Mouse (Mus musculus): ENCODE measurements around the gene Fam84b. TPM values are rescaled to one million over a fixed set of nuclear protein-coding genes. Genes with fewer than 3 reads are reported as not detected.

Gene Fam84b
- 13.6 and 15.3 TPM in 2 replicates for polyA plus RNA-seq (2015; fragmentation: Nextera tagmentation; extraction: Ambion mirVana)

GRCm38 (mm10) chr15:60853231-60853999, at the start of gene Fam84b:
Fam84b (minus strand) TSS chr15:60853778.
- H3K9ac ChIP-seq (ENCODE audit: low read length), result no peak within 1 kb of the TSS
- H3K36me3 ChIP-seq (ENCODE audit: control insufficient read depth, insufficient read depth, low read length), result no peaks in the 10 kb centered on the region
- peak within 1 kb of the TSS; percentile 23; the same call in 1 of the 2 replicates for H3K4me2 ChIP-seq (replicated peaks; ENCODE audit: low read depth)
- H3K27ac ChIP-seq (replicated peaks), result peak within 1 kb of the TSS; percentile 6; the same call in 1 of the 2 replicates
- no peaks in the 10 kb centered on the region for H3K27me3 ChIP-seq (ENCODE audit: control insufficient read depth, insufficient read depth, low read length)
- no peaks in the 10 kb centered on the region for H3K9me3 ChIP-seq (ENCODE audit: control insufficient read depth, low read length)
- ATAC-seq (ENCODE audit: low FRiP score, low TSS enrichment) (peak; percentile 74), DNase-seq (ENCODE audit: low spot score) (peak; percentile 51)
- no peak within 1 kb of the TSS for H3K4me3 ChIP-seq (ENCODE audit: low read depth, low read length)
- H3K4me1 ChIP-seq (replicated peaks; ENCODE audit: control insufficient read depth, insufficient read depth), result no peaks in the 10 kb centered on the region
- 22% methylated on average over 17 of the region's 17 CpGs for WGBS
- peak; percentile 28; the same call in 1 of the 2 replicates for TF ChIP-seq CTCF (IDR thresholded peaks at IDR 0.05; ENCODE audit: low read depth)
- TF ChIP-seq EP300 (optimal IDR thresholded peaks at IDR 0.05), result no peak

GRCm38 (mm10) chr15:60898187-60898965, 44.8 kb upstream of the Fam84b start:
- TF ChIP-seq EP300 (optimal IDR thresholded peaks at IDR 0.05) (no peak), CTCF (IDR thresholded peaks at IDR 0.05; ENCODE audit: low read depth) (no peak)
- Histone ChIP-seq H3K4me1 (replicated peaks; ENCODE audit: control insufficient read depth, insufficient read depth) (no peaks in the 10 kb centered on the region), H3K9me3 (ENCODE audit: control insufficient read depth, low read length) (no peaks in the 10 kb centered on the region), H3K9ac (ENCODE audit: low read length) (no peak overlapping the region), H3K36me3 (ENCODE audit: control insufficient read depth, insufficient read depth, low read length) (no peaks in the 10 kb centered on the region), H3K4me2 (replicated peaks; ENCODE audit: low read depth) (no peak overlapping the region), H3K4me3 (ENCODE audit: low read depth, low read length) (no peak overlapping the region), H3K27ac (replicated peaks) (no peak overlapping the region), H3K27me3 (ENCODE audit: control insufficient read depth, insufficient read depth, low read length) (no peaks in the 10 kb centered on the region)
- 76% methylated on average over 6 of the region's 6 CpGs for WGBS
- ATAC-seq (ENCODE audit: low FRiP score, low TSS enrichment) (no peak), DNase-seq (ENCODE audit: low spot score) (no peak)

GRCm38 (mm10) chr15:60896040-60896439, 42.5 kb upstream of the Fam84b start:
- Histone ChIP-seq H3K27ac (replicated peaks) (no peak overlapping the region), H3K4me2 (replicated peaks; ENCODE audit: low read depth) (no peak overlapping the region), H3K27me3 (ENCODE audit: control insufficient read depth, insufficient read depth, low read length) (no peaks in the 10 kb centered on the region), H3K4me3 (ENCODE audit: low read depth, low read length) (no peak overlapping the region), H3K4me1 (replicated peaks; ENCODE audit: control insufficient read depth, insufficient read depth) (no peaks in the 10 kb centered on the region), H3K9ac (ENCODE audit: low read length) (no peak overlapping the region), H3K9me3 (ENCODE audit: control insufficient read depth, low read length) (no peaks in the 10 kb centered on the region), H3K36me3 (ENCODE audit: control insufficient read depth, insufficient read depth, low read length) (no peaks in the 10 kb centered on the region)
- 79% methylated on average over 2 of the region's 2 CpGs for WGBS
- TF ChIP-seq CTCF (IDR thresholded peaks at IDR 0.05; ENCODE audit: low read depth), result no peak
- no peak for TF ChIP-seq EP300 (optimal IDR thresholded peaks at IDR 0.05)
- no peak for ATAC-seq (ENCODE audit: low FRiP score, low TSS enrichment)
- no peak for DNase-seq (ENCODE audit: low spot score)

GRCm38 (mm10) chr15:60892976-60893463, 39.4 kb upstream of the Fam84b start:
- no peaks in the 10 kb centered on the region for H3K27me3 ChIP-seq (ENCODE audit: control insufficient read depth, insufficient read depth, low read length)
- TF ChIP-seq EP300 (optimal IDR thresholded peaks at IDR 0.05) (no peak), CTCF (IDR thresholded peaks at IDR 0.05; ENCODE audit: low read depth) (no peak)
- no peaks in the 10 kb centered on the region for H3K4me1 ChIP-seq (replicated peaks; ENCODE audit: control insufficient read depth, insufficient read depth)
- no peak overlapping the region for H3K4me2 ChIP-seq (replicated peaks; ENCODE audit: low read depth)
- H3K36me3 ChIP-seq (ENCODE audit: control insufficient read depth, insufficient read depth, low read length), result no peaks in the 10 kb centered on the region
- H3K4me3 ChIP-seq (ENCODE audit: low read depth, low read length), result no peak overlapping the region
- ATAC-seq (ENCODE audit: low FRiP score, low TSS enrichment), result no peak
- H3K27ac ChIP-seq (replicated peaks), result no peak overlapping the region
- WGBS, result 50% methylated on average over 3 of the region's 3 CpGs
- H3K9me3 ChIP-seq (ENCODE audit: control insufficient read depth, low read length), result no peaks in the 10 kb centered on the region
- H3K9ac ChIP-seq (ENCODE audit: low read length), result no peak overlapping the region
- DNase-seq (ENCODE audit: low spot score), result no peak

DNA sequence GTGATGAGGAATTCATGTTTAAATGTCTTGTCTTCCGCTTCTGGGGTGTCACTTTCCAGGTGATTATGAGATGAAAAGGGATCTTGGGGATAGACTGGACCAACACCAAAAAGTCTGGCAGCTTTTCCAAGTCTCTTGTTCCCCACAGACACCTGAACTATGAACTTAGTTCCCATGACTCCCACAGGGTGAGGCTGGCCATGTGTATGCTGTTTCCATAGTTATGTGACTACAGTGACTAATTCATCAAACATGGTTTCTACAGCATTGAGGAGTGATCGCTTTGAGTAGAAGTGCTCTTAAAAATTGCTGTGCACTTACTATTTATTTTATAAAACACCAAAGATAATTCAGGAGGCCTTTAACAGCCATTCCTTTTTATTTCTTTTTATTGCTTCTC, 35.1 kb upstream of the Fam84b start:
- no peak overlapping the region for H3K27ac ChIP-seq (replicated peaks)
- no peak overlapping the region for H3K4me2 ChIP-seq (replicated peaks; ENCODE audit: low read depth)
- DNase-seq (ENCODE audit: low spot score) (peak; percentile 61), ATAC-seq (ENCODE audit: low FRiP score, low TSS enrichment) (peak; percentile 98)
- no peaks in the 10 kb centered on the region for H3K9me3 ChIP-seq (ENCODE audit: control insufficient read depth, low read length)
- H3K4me1 ChIP-seq (replicated peaks; ENCODE audit: control insufficient read depth, insufficient read depth), result no peaks in the 10 kb centered on the region
- 60% methylated on average over 2 of the region's 2 CpGs for WGBS
- no peaks in the 10 kb centered on the region for H3K27me3 ChIP-seq (ENCODE audit: control insufficient read depth, insufficient read depth, low read length)
- no peak overlapping the region for H3K9ac ChIP-seq (ENCODE audit: low read length)
- H3K4me3 ChIP-seq (ENCODE audit: low read depth, low read length), result no peak overlapping the region
- no peaks in the 10 kb centered on the region for H3K36me3 ChIP-seq (ENCODE audit: control insufficient read depth, insufficient read depth, low read length)
- no peak for TF ChIP-seq CTCF (IDR thresholded peaks at IDR 0.05; ENCODE audit: low read depth)
- TF ChIP-seq EP300 (optimal IDR thresholded peaks at IDR 0.05), result no peak
